Mouse (Mus musculus): ENCODE data around the gene Mrgprb8. TPM values are rescaled to one million over a fixed set of nuclear protein-coding genes. Genes with fewer than 3 reads are reported as not detected.

Mrgprb8 gene
- not detected for polyA plus RNA-seq (2017; shearing (Covaris generic))

GRCm38 (mm10) chr7:48388226-48388625 is at the start of gene Mrgprb8:
Gene Mrgprb8, plus strand, starts transcription at chr7:48388526.

Other genes starting within 250 kb of the Mrgprb8 start
- gene Mrgprb5, start 219.5 kb upstream of the Mrgprb8 start, polyA plus RNA-seq (2017; shearing (Covaris generic)), result not detected
- not detected for gene Mrgprb4, start 189.2 kb upstream of the Mrgprb8 start, polyA plus RNA-seq (2017; shearing (Covaris generic))
- not detected for gene Mrgprb1, start 67.8 kb downstream of the Mrgprb8 start, polyA plus RNA-seq (2017; shearing (Covaris generic))
- gene Mrgprx2, start 110.8 kb downstream of the Mrgprb8 start, polyA plus RNA-seq (2017; shearing (Covaris generic)), result not detected
- not detected for gene Mrgprb2, start 169.6 kb downstream of the Mrgprb8 start, polyA plus RNA-seq (2017; shearing (Covaris generic))

All from inflammation-experienced regulatory T-cells, adult 16 weeks (primary cell).